Mouse (Mus musculus) kidney, adult 8-10 months (tissue): ENCODE results near the gene Mapk8ip3.
"Not testable (repeated sequence)": the region's sequence is repeated elsewhere in the genome, so short reads cannot be mapped to it uniquely, and the experiment has no call there.

Experiments
- DNase-seq, 2 experiments: peaks; one replicate each; pipeline ENCODE4 v3.0.0; 2022

Gene Mapk8ip3

GRCm38 (mm10) chr17:24936259-24937237 is at the start of gene Mapk8ip3:
TSS of gene Mapk8ip3 (minus strand) at chr17:24936977.
- DNase-seq: peak; percentile 92 to 95

DNA sequence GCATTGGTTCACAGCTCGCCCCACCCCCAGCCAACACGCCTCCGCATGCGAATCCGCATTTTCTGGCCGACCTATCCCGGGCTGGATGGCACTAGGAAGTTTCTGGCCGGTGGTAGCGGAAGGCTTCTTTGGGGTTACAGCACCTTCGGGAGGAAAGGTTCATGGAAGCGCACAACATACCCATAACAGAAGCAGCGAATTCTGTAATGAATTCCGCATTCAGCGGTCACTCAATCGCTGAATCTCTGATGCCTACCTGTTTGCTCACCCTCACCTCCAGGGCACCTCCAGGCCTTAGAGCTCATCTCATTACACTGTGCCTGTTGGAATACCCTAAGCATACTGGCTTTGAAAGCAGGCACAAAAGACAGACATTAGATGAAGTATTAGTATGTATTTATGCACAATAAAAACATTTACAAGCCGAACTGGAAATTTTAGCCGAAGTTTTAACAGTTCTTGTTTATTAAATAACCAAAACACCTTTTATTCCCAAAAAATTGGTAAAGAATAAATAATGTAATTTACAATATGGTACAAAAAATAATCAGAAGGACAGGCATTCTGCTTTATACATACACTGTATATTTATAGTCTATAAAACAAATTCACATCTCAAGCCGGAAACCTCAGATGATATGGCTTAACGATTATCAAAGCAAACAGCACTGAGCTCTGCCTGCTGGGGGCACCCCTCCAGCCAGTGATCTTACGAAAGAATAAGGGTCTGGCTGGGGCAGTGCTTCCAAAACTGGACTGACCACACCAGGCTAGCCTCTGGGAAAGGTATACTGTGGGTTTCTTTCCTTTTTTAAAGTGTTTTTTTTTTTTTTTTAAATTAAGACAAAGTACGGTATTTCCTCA is 24.3 kb upstream of the Mapk8ip3 start:
- no peak for DNase-seq

- peak; percentile 98 to 99 for DNase-seq
Observed at GRCm38 (mm10) chr17:24960135-24960851, 23.5 kb upstream of the Mapk8ip3 start, which contains the start of gene Jpt2. TSS of gene Jpt2 (minus strand) at chr17:24960689.

GRCm38 (mm10) chr17:24959371-24959770 is 22.6 kb upstream of the Mapk8ip3 start:
- DNase-seq: no peak

- peak; percentile 80 to 91 for DNase-seq
Observed at GRCm38 (mm10) chr17:24953291-24953690, 16.5 kb upstream of the Mapk8ip3 start.

DNA sequence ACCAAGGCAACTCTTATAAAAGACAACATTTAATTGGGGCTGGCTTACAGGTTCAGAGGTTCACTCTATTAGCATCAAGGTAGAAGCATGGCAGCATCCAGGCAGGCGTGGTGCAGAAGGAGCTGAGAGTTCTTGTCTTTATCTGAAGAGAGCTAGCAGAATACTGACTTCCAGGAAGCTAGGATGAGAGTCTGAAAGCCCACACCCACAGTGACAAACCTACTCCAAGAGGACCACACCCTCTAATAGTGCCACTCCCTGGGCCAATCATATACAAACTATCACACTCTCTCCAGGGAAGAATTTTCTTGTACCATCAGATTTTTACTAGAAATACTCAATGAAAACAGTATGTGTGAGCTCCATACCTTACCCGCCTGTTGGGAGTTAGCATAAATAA is 13.9 kb upstream of the Mapk8ip3 start:
- no peak for DNase-seq

DNA sequence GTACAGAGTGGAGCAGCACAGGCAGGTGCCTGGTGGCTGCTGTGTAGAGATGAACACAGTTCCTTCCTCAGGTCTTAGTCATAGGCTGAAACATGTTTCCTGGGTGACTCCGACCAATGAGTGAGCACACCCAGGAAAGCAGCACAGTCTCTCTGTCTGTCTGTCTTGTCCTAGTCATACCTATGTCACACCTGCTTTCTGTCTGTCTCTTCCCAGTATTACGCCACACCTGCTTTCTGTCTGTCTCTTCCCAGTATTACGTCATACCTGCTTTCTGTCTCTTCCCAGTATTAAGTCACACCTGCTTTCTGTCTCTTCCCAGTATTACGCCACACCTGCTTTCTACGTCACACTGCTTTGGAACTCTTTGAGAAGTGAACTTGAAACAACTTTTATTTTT is 11.4 kb upstream of the Mapk8ip3 start:
- DNase-seq: no peak

- not testable (repeated sequence) for DNase-seq
Observed at GRCm38 (mm10) chr17:24943589-24943988, 6.8 kb upstream of the Mapk8ip3 start.

DNA sequence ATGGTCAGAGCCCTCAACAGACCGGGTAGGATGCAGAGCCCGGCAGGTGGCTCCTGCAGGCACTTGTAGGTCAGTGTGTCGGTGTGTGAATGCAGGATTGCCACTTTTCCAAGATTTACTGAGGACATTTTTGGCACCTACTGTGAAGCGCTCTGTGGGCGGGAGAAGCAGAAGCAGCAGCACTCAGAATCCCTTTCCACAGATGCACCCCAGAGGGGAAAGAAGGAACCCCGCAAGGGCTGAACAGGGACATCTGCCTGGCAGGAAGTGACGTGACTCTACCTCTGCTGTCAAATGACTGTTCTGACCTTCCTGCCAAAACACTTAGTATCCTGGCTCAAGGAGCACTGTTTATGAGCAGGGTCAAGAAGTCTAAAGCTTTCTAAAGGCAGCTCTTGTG is 6.3 kb upstream of the Mapk8ip3 start:
- no peak for DNase-seq

DNA sequence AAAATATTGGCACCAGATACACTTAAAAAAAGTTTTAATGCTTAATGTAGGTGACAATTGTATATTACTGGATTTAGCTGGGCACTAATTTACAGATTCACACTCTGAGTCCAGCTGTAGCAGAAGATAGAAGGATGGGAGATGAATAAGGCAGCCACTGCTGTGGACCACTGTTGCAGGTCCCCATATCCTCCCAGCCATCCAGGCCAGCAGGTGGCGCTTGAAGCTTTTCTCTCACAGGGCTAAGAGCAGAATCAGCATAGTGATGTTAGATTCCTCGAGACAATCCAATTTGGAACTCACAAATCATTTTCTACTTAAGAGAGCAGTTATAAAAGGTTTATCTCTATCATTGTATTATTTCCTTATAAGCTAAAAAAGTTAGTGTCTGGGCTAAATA is 5.7 kb upstream of the Mapk8ip3 start:
- DNase-seq: peak; percentile 33 to 68

- no peak for DNase-seq
Observed at GRCm38 (mm10) chr17:24937266-24937665, 489 bp upstream of the Mapk8ip3 start.

GRCm38 (mm10) chr17:24935666-24936065 is 1.1 kb downstream of the Mapk8ip3 start:
- no peak for DNase-seq

DNA sequence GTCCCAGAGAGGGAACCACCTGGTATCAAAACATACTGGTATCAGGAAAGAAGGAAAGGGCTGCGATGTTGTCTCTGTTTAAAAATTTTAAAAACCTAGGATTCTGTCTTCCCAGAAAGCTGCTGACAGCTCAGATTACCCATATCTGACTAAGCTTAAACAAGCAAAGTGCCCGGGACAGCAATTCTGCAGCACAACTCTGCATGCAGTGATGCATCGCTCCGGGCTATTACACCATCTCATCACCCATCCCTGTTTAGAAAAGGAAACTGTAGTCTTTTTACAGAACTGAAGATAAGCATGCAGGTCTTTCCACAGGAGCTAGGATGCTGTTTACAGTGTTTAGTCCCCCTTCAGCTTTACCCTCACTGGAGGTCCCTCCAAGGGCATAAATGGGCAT is 1.9 kb downstream of the Mapk8ip3 start:
- no peak for DNase-seq

- DNase-seq: no peak
Observed at GRCm38 (mm10) chr17:24933163-24933562, 3.6 kb downstream of the Mapk8ip3 start.

DNA sequence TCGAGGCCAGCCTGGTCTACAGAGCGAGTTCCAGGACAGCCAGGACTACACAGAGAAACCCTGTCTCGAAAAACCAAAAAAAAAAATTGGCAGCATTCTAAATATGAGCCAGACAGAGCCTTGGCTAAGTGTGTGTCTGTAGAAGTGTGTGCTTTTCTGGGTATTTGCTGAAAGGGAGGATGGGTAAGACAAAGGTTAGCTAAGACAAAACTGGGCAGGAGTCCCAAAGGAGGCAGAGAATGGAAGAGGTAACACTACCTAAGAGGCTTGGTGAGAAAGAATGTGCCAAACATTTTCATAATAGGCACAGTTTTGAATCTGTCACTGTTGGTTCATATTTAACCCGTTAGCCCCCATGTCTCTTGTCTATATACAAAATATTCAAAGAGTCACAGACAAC is 4.3 kb downstream of the Mapk8ip3 start:
- DNase-seq: peak; percentile 35 to 47

- no peak for DNase-seq
Observed at GRCm38 (mm10) chr17:24929506-24929905, 7.3 kb downstream of the Mapk8ip3 start.

- no peak for DNase-seq
Observed at GRCm38 (mm10) chr17:24923246-24923645, 13.5 kb downstream of the Mapk8ip3 start.

DNA sequence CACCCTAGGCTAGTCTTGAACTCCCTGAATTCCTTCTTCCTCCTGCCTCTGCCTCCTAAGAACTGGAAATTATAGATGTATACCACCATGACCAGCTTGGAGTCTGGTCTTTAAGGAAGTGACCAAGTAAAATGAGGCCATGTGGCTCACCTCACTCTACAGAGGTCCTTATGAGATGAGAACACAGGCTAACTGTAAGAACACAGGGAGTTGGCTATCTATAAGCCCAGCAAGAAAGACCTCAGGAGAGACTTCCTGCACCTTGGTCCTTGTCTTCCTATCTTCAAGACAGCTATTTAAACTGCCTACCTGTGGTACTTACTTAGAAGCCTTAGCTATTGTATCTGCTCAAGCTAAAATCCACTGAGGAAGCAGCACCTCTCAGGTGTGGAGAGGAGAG is 22.8 kb downstream of the Mapk8ip3 start:
- DNase-seq: no peak

DNA sequence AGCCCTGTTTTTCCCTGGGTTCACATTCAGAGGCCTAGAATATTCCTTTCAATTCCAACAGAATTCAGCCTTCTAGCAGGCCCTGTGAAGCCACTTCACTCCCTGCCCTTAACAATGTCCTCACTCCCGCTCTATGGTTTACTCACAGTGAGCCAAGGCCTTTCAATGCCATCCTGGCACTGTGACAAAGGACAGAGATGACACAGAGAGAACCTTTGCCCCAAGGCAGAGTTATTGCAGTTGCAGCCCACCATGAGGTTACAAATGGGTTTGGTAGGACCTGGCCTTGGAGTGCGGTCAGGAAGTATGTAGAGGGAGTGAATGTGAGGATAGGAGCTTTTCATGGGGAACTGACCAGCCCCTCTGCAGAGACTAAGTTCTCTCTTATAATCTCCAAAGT is 29.2 kb downstream of the Mapk8ip3 start:
- no peak for DNase-seq

GRCm38 (mm10) chr17:24903767-24904166 is 33.0 kb downstream of the Mapk8ip3 start:
- no peak for DNase-seq

DNA sequence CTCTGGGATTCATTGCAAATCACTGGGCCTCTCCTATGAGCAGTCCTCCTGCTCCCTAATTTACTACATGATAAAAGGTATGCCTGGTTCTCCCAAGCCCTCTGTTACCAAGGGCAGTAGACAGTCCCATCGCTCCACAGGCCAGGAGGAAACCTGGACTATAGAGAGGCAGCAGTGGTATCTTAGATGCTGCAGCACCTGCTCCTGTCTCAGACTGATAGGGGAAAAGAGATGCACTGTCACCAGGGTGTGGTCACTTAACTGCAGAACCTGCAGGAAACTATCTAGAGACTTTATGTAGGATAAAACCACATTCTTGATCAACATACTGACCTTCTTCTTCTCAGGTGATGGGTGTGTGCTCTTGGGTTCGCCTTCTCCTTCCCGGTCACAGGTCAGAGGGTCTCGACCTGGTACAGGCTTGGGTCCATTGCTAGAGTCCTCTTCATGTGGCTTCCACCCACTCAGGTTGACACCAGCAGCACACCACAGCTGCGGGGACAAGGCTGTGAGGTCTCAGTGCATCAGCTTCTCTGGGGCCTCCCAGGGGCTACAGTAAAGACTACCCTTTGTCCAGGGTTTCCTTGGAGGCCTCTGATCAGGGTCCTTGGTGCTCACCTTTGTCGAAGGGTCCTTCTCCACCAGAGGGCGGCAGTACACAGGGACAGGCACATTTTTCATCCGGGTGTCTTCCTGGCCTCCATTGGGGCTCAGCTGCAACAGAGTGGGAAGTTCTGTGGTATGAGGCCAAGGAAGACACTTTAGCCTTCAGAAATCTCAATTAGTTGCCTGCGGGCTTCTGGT is 33.9 kb downstream of the Mapk8ip3 start:
- peak in 1 of 2 experiments; percentile 60 for DNase-seq

GRCm38 (mm10) chr17:24902124-24902523 is 34.7 kb downstream of the Mapk8ip3 start:
- DNase-seq: no peak
